Mouse (Mus musculus): ENCODE data around the gene Plxnb2.

The Plxnb2 gene

DNA sequence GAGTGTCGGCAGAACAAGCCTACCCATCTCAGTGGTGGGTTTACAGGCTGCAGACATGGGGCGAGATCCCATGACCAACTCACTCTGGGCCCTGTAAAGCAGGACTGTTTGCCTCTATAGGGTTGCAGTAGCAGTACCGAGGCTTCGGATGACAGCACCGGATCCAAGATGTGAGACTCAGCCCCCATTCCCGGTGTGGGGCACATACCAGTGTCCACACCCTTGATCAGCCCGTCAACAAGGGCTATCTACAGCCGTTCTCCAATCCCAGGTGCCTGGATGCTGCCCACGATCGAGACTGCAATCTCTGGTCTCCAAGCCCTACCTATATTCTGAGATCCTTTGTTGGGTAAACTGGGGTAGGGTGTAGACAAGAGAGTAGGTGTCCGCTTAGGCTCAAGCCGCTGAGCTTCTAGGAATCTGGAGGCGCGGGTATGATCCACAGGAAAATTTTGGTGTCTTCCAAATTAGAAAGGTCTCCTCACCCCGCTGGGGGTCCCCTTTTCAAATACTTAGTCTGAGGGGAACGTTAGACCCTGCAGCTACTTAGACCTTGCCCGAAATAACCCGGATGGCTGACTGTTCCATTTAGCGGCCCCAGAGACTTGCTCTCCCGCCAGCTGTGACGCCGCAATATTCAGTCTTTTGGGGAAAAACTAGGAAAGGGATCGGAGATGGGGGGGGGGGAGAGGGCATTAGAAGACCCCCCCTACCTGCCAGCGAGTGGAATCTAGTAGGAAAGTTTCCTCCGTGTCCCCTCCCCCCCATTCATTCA is 31.9 kb downstream of the Plxnb2 start:
- no peak for DNase-seq (ENCODE audit: low spot score)

DNA sequence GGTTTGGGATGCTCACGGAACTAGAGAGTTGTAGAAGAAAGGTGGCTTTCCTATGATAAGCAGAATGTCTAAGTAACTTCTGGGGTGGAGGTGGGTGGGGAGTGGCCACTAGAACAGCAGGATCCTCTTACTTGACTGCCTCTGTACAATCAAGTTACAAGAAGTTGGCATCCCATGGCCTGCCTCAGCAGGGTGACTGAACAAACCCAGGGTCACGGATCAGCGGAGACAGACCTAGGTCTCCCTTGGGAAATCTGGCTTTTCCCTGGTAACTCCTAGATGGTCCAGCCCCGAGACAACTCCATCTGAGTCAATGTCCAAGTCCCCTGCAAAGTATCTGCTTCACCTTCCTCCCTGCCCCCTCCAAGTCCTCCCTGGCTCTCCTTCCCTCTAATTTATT is 32.7 kb downstream of the Plxnb2 start:
- no peak for DNase-seq (ENCODE audit: low spot score)

DNA sequence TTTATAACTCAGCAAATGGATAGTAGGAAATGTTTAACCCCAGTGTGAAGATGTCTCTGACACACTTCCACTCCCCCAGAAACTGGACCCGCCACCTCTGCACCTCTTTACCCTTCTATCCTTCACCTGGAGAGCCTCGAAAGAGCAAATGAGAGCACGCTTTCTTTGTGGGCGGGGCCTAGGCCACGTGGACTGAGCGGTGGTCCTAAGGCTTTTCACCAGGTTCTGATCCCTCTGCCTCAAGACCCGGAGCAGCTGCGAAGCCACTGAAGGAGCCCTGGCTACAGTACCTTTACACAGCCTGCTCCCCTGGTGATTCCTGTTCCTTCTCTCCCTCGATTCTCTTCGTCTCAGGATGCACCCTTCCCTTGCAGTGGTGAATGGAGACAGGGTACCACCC is 33.1 kb downstream of the Plxnb2 start:
- DNase-seq (ENCODE audit: low spot score) = no peak

- DNase-seq (ENCODE audit: low spot score) = no peak
Observed at GRCm38 (mm10) chr15:89147024-89147423, 33.6 kb downstream of the Plxnb2 start.

DNA sequence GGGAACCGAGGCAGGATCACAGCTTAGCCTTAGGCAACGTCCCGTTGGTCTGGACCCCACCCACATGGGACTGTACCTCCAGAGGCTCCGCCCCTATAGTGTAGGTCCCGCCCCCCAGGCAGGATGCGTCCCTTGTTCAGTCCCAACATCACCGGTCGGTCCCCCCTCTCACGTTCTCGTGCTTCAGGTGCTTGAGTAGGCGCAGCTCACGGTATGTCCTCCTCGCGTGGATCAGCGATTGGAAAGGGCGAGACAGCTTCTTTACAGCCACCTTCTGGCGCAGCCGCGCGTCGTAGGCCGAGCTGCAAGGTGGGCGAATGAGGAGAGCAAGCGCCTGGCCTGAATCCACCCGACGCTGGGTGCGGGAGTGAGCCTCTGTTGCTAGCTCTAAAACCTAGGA is 34.1 kb downstream of the Plxnb2 start:
- DNase-seq (ENCODE audit: low spot score) = no peak

GRCm38 (mm10) chr15:89145813-89146350 is 34.7 kb downstream of the Plxnb2 start:
- no peak for DNase-seq (ENCODE audit: low spot score)

DNA sequence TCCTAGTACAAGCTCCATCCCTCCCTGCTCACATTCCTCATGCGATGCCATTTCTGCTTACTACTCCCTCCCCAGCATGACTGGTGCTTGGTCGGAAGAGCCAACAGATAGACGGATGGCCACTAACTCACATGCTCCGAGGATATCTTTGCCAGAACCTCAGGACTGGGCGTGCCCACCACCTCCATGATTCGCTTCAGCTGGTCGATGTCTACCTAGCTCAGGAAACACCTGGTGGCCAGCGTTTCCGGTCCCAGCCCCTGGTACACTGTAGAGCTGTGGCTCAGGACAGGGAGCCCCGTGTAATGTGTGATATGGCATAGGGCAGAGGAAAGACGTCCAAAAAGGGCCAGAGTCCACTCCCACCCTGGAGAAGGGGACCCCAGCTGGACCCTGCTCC is 35.6 kb downstream of the Plxnb2 start:
- DNase-seq (ENCODE audit: low spot score) = no peak

DNA sequence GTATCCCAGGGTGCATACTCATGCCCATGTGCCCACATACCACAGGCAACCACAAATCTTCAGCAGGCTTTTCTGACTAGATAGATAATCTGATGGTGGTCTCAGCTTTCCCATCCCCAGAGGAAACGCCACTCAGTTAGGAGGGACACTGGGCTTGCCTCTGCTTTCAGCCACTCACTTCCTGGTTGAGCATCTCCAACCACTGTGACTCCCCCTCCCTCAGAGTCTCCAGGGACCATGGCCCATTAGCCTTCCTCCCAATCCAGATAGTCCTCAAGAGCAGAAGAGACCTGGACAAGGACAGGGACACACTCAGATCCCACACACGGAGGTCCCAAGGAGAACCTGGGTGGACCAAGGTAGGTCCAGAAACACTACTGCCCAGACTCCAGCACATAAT is 37.5 kb downstream of the Plxnb2 start:
- no peak for DNase-seq (ENCODE audit: low spot score)

DNA sequence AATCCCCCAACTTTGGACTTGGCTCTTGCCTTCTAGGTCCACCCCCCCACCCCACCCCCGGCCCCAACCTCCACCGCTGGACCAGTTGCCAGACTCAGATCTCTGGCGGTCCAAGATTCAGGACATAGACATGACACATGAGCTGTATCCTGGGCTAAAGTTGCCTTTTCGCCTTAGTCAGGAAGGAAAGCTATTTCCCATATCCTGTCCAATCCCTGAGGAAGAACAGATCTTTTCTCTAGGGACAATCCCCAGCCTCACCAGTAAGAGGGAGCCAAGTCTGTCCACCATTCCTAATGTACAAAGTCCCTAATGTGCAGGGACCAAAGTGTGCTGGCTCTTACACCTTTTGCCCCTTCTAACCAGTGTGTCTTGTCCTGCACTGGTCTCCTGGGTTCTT is 38.7 kb downstream of the Plxnb2 start:
- no peak for DNase-seq (ENCODE audit: low spot score)

DNA sequence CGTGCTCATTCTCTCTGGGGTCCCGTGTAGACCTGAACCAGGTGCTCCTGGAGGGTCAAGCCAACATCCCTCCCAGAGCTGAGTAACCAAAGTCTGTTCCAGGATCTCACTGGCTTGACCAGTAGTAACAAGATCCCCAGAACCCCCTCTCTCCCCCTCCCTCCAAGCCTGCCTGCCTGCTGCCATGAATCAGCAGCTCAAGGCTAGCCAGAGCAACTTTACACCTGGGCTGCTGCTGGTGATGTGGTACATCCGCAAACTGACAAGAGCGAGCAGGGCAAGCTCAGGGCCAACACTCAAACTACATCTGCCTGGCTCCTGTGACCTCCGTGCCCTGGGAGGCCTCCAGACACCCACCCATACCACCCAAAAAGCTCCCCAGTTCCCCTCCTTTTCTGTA is 39.1 kb downstream of the Plxnb2 start:
- no peak for DNase-seq (ENCODE audit: low spot score)

GRCm38 (mm10) chr15:89140659-89141252 is 39.8 kb downstream of the Plxnb2 start, which contains the start of gene Mapk12:
Gene Mapk12 (minus strand): TSS chr15:89140703.
- no peak for DNase-seq (ENCODE audit: low spot score)

- DNase-seq (ENCODE audit: low spot score) = no peak
Observed at GRCm38 (mm10) chr15:89140048-89140658, 40.4 kb downstream of the Plxnb2 start.

DNA sequence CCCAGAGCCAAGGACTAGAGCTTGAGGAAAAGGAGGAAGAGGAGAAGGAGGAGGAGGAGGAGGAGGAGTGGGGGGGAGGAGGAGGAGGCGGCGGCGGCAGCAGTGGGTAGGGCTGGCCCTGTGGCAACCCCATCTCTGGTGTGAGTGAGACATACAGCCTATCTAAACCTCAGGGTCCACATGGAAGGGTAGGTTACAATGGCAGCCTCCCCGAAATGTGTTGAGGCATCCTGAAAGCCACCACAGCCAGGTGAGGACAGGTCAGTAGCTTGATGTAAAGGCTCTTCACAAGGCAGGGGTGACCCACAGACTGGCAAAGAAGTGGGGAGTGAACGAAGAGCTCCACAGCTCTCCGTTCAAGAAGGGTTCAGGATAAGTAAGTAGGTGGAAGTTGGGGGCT is 42.1 kb downstream of the Plxnb2 start:
- DNase-seq (ENCODE audit: low spot score) = no peak

DNA sequence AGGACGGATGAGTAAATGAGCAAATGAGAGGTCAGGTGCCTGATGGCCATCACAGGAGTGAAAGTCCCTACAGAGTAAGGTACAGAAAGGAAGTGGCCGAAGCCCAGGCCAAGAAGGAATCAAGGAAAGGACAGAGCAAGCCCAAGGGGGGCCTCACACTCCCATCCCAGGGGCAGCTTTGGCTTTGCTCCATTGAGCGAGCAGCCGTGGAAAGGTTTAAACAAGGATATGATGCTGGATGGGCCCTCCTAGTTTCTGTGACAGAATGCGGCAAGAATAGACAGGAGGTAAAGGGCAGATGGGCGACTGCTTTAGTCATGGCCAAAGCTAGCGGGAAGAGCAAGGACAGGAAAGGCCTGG is 42.6 kb downstream of the Plxnb2 start:
- no peak for DNase-seq (ENCODE audit: low spot score)

DNA sequence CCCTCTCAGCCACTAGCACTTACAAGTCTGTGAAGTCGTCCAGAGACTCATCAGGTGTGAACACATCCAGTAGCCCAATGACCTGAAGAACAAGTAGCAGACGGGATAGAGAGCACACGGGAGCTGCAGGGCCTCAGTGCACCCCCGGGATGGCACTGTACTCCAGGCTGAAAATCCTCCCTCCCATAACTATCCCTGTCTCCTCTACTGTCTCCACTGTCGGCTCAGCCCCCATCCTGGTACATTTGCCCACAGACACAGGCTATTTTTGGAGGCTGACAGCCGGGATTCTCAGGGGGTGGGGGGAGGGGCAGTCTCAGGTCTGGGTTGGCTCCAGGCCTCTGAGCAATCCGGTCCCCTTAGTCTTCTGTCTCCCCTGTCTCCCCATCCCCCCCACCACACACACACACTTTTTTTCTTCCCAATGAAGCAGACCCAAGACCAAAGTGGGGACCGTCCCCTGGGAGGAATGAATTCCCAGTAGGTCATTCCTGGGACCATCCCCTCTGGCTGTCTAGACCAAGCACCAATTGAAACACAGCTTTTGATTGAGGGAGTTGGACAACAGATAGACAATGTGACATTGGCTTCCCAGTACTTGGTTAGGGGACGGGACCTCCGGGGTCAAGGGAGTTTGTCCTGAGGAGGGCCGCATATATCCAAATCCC is 43.1 kb downstream of the Plxnb2 start:
- no peak for DNase-seq (ENCODE audit: low spot score)

GRCm38 (mm10) chr15:89136461-89137155 is 44.0 kb downstream of the Plxnb2 start:
- DNase-seq (ENCODE audit: low spot score) = no peak

DNA sequence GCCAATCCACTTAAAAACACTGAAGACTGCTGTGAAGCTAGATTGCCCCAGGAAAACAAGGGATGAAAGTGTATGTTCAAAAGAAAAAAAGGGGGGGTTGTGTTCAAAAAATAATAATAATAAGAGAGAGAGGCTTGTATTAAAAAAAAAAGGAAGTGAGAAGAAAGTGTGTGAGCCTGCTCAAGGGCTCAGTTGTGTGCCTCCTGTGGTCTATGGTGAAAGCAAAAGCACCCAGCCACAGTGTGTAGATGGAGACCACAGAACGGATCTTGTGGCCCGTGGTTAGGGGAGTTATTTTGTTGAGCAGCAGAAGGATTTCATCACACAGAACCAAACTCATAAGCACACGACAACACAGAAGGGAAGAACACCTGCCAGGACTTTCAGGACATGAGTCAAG is 49.3 kb downstream of the Plxnb2 start:
- DNase-seq (ENCODE audit: low spot score) = no peak

GRCm38 (mm10) chr15:89130245-89130644 is 50.3 kb downstream of the Plxnb2 start:
- DNase-seq (ENCODE audit: low spot score) = no peak

DNA sequence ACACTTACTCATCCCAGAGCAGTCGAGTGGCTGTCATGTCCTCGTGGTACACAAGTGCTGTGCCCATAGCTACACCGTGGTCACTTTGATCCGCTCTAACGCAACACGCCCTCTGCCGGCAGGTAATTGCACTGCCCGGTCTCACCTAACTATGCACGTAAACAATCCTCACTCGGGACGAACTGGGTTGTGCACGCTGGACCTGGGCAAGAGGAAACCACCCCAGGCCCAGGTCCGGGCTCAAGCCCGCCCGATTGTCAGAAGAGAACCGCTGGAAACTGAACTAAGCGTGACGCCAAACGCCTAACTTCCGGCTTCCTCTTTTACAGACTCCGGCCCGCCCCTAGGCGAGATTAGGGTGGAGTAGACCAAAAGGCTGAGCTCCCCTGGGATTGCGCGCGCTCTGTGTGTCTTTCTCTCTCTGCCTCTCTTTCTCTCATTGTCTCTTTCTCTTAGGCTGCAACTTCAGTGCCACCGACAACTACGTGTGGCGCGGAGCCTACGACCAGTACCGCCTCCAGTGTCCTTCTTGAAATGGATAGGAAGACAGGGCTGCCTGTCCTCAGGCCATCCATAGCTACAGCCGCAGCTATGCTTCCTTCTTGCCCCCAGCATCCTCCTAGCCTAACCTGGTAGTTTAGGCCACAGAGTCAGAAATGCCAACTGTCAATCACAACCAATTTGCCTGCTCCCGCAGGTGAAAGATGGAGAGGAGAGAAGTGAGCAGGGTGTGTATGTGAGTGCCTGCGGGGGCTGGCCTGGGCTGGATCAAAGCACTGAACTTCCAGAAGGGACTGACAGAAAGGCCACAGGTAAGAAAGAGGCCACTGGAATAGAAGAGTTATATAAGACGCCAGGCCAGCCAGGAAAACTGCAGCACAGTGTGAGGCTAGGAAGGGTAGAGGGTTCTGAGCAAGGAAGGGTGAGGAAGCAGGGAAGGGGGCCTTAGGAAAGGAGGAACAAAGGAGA is 51.9 kb downstream of the Plxnb2 start, which contains the start of gene Hdac10:
Gene Hdac10, minus strand, starts transcription at position 319 of the 969 bp plus-strand sequence.
- peak; percentile 67 for DNase-seq (ENCODE audit: low spot score)

DNA sequence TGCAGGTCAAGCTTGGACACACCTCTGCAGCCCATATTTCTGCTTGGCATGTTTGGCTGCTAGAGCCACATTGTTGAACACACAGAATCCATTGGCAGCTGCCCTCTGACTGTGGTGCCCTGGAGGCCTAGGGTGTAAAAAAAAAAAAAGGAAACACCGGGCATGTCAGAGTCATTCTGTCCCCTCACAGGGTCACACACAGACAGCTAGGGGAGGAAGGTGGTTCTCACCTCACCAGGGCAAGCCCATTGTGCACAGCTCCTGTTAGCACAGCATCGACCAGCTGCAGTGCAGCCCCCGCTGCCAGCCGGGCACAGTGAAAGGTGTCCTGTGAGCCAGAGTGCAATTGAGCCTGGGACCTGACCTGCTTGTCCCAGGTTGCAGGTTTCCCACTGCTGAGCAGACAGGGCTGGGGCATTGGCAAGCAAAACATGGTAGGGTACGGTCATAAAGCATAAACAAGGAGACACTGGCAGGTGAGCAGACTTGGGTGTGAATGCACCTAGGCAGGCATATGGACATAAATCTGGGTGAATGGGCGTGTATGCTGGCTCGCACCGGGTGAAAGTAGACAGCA is 53.1 kb downstream of the Plxnb2 start:
- DNase-seq (ENCODE audit: low spot score) = no peak

Measured in ovary, postnatal 14 days (tissue).